Mouse (Mus musculus): Measurements from ENCODE around the gene Txlnb.

GRCm38 (mm10) chr10:17857647-17858261, 61.7 kb downstream of the Txlnb start:
- no peak for TF ChIP-seq CTCF (conservative IDR thresholded peaks at IDR 0.05; ENCODE audit: low read length)
- TF ChIP-seq NANOG (IDR thresholded peaks at IDR 0.05; ENCODE audit: borderline replicate concordance, low read length), result no peak
